Mouse (Mus musculus): ENCODE measurements around the gene Pitpnm2. TPM values are rescaled to one million over a fixed set of nuclear protein-coding genes. Genes with fewer than 3 reads are reported as not detected.

Pitpnm2 gene
- polyA plus RNA-seq (2017; shearing (Covaris generic)), result 10 to 100 TPM; 18.4 to 27.2 TPM

GRCm38 (mm10) chr5:124249614-124250591, at the start of gene Pitpnm2:
Pitpnm2 (minus strand) TSS chr5:124249760.

DNA sequence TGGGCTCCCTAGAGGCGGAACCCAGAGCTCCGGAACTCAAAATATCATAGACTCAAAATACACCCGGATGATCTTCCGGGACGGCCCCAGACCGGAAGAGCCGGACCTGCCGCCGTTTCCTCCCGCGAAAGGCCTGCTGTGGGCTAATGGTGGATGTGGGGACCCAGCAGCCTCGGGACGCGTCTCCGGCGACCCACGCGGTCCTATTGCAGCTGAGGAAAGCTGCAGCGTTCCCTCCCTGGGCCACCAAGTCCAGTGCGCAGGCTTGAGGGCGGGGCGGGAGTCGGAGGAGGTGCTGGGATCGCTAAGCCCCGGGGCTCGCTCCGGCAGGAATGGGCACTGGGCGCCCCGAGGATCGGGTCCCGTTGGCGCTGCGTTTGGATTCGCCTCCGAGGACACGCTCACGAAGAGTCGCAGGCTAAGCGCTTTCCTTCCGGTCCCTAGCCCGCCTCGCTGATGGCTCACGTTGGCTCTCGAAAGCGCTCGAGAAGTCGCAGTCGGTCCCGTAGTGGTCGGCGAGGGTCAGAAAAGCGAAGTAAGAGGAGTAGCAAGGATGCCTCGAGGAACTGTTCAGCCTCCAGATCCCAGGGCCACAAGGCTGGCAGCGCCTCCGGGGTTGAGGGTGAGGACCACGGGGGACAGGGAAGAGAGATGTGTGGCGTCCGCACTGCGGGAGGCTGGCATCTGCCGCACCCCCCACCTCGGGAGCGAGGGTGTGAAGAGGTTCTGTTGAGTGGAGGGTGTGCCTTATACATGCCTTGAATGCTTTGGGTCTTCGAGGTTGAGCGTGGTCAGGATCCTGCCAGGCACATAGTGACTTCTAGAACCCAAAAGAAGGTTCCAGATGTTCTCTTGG, 133.3 kb downstream of the Pitpnm2 start, which contains the start of gene Arl6ip4:
Gene Arl6ip4, plus strand, starts transcription at position 100 of the 856 bp plus-strand sequence.

DNA sequence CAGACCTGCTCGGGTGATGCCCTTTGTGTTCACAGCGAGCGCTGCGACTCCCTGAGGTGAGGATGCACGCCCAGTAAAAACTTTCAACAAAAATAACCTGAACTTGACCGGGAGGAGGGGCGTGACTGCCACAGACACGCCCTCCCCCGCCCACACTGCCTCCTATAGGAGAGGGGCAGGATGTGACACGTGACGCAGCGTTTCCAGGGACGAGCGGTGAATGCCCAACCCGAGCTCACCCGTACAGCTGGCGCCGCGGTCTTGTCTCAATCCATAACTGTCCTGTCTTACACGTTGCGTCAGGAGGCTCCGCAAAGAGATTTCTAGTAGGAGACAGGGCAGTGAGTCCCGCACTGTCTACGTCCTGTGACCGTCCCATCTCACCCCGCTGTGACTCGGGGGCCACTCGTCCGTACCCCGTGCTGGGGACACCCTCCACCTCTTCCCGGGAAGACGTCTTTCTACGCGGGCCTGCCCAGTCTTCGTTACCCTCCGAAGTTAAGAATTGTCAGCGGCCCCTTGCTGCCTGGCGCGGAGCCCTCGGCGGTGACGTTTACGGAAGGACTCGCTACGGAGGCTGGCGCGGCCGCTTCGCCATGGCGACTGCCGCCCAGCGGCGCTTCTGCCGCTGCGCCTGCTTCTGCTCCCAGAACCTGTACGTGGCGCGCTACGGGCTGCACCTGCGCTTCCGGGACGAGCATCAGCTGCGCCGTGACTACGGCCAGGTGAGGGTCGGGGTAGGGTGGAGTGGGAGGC, 137.6 kb downstream of the Pitpnm2 start, which contains the start of gene Ogfod2:
Gene Ogfod2, plus strand, starts transcription at position 556 of the 756 bp plus-strand sequence.

GRCm38 (mm10) chr5:124095596-124096232, 153.8 kb downstream of the Pitpnm2 start, which contains the start of gene Abcb9:
Abcb9 (minus strand) TSS chr5:124095798.

Other genes starting within 250 kb of the Pitpnm2 start
- 10 to 100 TPM; 73.3 to 90.6 TPM for gene Vps37b, start 217.5 kb downstream of the Pitpnm2 start, polyA plus RNA-seq (2017; shearing (Covaris generic))
- gene Abcb9, start 154.0 kb downstream of the Pitpnm2 start, polyA plus RNA-seq (2017; shearing (Covaris generic)), result 10 to 100 TPM; 43.2 to 57.2 TPM
- gene Ogfod2, start 137.5 kb downstream of the Pitpnm2 start, polyA plus RNA-seq (2017; shearing (Covaris generic)), result 10 to 100 TPM; 28.7 to 32.3 TPM
- gene Arl6ip4, start 133.7 kb downstream of the Pitpnm2 start, polyA plus RNA-seq (2017; shearing (Covaris generic)), result 100 to 1,000 TPM in 1 of 2 experiments, 10 to 100 TPM in 1; 86.3 to 121 TPM
- 10 to 100 TPM; 15.8 to 20.1 TPM for gene Mphosph9, start 78.2 kb upstream of the Pitpnm2 start, polyA plus RNA-seq (2017; shearing (Covaris generic))
- gene 2810006K23Rik, start 78.3 kb upstream of the Pitpnm2 start, polyA plus RNA-seq (2017; shearing (Covaris generic)), result 10 to 100 TPM in 1 of 2 experiments, 1 to 10 TPM in 1; 7.4 to 11.7 TPM
- 100 to 1,000 TPM; 128 to 136 TPM for gene Cdk2ap1, start 113.3 kb upstream of the Pitpnm2 start, polyA plus RNA-seq (2017; shearing (Covaris generic))
- 100 to 1,000 TPM in 1 of 2 experiments, 10 to 100 TPM in 1; 96.8 to 111 TPM for gene Sbno1, start 176.2 kb upstream of the Pitpnm2 start, polyA plus RNA-seq (2017; shearing (Covaris generic))
- 10 to 100 TPM; 69.0 to 89.2 TPM for gene Kmt5a, start 190.2 kb upstream of the Pitpnm2 start, polyA plus RNA-seq (2017; shearing (Covaris generic))
- 100 to 1,000 TPM in 1 of 2 experiments, 10 to 100 TPM in 1; 89.1 to 118 TPM for gene Rilpl2, start 228.6 kb upstream of the Pitpnm2 start, polyA plus RNA-seq (2017; shearing (Covaris generic))
- gene Snrnp35, start 233.4 kb upstream of the Pitpnm2 start, polyA plus RNA-seq (2017; shearing (Covaris generic)), result 10 to 100 TPM in 1 of 2 experiments, 1 to 10 TPM in 1; 7.0 to 10.3 TPM